Mouse (Mus musculus): ENCODE measurements around the gene Ppp1r2.
"Not testable (repeated sequence)": the region's sequence is repeated elsewhere in the genome, so short reads cannot be mapped to it uniquely, and the experiment has no call there.

Gene Ppp1r2

GRCm38 (mm10) chr16:31274674-31275460 lies at the start of gene Ppp1r2:
TSS of gene Ppp1r2 (minus strand) at chr16:31275277.
- in situ Hi-C loops (cut with MboI; ENCODE audit: low pct_unique_long_range_greater_than_20kb in 1 of 2, low sequenced_read_pairs in 2 of 2, unreplicated experiment in 1 of 2), result no loop called here

GRCm38 (mm10) chr16:31321501-31321900 lies 46.4 kb upstream of the Ppp1r2 start:
- in situ Hi-C loops (cut with MboI; ENCODE audit: low pct_unique_long_range_greater_than_20kb in 1 of 2, low sequenced_read_pairs in 2 of 2, unreplicated experiment in 1 of 2), result no loop called here

GRCm38 (mm10) chr16:31320954-31321353 lies 45.9 kb upstream of the Ppp1r2 start:
- in situ Hi-C loops (cut with MboI; ENCODE audit: low pct_unique_long_range_greater_than_20kb in 1 of 2, low sequenced_read_pairs in 2 of 2, unreplicated experiment in 1 of 2), result no loop called here

- in situ Hi-C loops (cut with MboI; ENCODE audit: low pct_unique_long_range_greater_than_20kb in 1 of 2, low sequenced_read_pairs in 2 of 2, unreplicated experiment in 1 of 2), result not testable (repeated sequence)
These were observed 44.6 kb upstream of the Ppp1r2 start for GRCm38 (mm10) chr16:31319723-31320122.

GRCm38 (mm10) chr16:31319316-31319715 lies 44.2 kb upstream of the Ppp1r2 start:
- in situ Hi-C loops (cut with MboI; ENCODE audit: low pct_unique_long_range_greater_than_20kb in 1 of 2, low sequenced_read_pairs in 2 of 2, unreplicated experiment in 1 of 2), result no loop called here

- in situ Hi-C loops (cut with MboI; ENCODE audit: low pct_unique_long_range_greater_than_20kb in 1 of 2, low sequenced_read_pairs in 2 of 2, unreplicated experiment in 1 of 2), result no loop called here
These were observed 43.3 kb upstream of the Ppp1r2 start for GRCm38 (mm10) chr16:31318418-31318817.

- in situ Hi-C loops (cut with MboI; ENCODE audit: low pct_unique_long_range_greater_than_20kb in 1 of 2, low sequenced_read_pairs in 2 of 2, unreplicated experiment in 1 of 2), result not testable (repeated sequence)
These were observed 41.4 kb upstream of the Ppp1r2 start for GRCm38 (mm10) chr16:31316246-31317143.

- in situ Hi-C loops (cut with MboI; ENCODE audit: low pct_unique_long_range_greater_than_20kb in 1 of 2, low sequenced_read_pairs in 2 of 2, unreplicated experiment in 1 of 2), result no loop called here
These were observed 40.2 kb upstream of the Ppp1r2 start for GRCm38 (mm10) chr16:31315294-31315693.

- in situ Hi-C loops (cut with MboI; ENCODE audit: low pct_unique_long_range_greater_than_20kb in 1 of 2, low sequenced_read_pairs in 2 of 2, unreplicated experiment in 1 of 2), result no loop called here
These were observed 39.6 kb upstream of the Ppp1r2 start, which contains the start of gene Apod for GRCm38 (mm10) chr16:31314497-31315233. TSS of gene Apod (minus strand) at chr16:31314808.

- in situ Hi-C loops (cut with MboI; ENCODE audit: low pct_unique_long_range_greater_than_20kb in 1 of 2, low sequenced_read_pairs in 2 of 2, unreplicated experiment in 1 of 2), result no loop called here
These were observed 38.5 kb upstream of the Ppp1r2 start for GRCm38 (mm10) chr16:31313611-31314010.

- in situ Hi-C loops (cut with MboI; ENCODE audit: low pct_unique_long_range_greater_than_20kb in 1 of 2, low sequenced_read_pairs in 2 of 2, unreplicated experiment in 1 of 2), result no loop called here
These were observed 37.2 kb upstream of the Ppp1r2 start for GRCm38 (mm10) chr16:31312296-31312695.

GRCm38 (mm10) chr16:31305199-31305919 lies 30.3 kb upstream of the Ppp1r2 start:
- in situ Hi-C loops (cut with MboI; ENCODE audit: low pct_unique_long_range_greater_than_20kb in 1 of 2, low sequenced_read_pairs in 2 of 2, unreplicated experiment in 1 of 2), result no loop called here

GRCm38 (mm10) chr16:31303276-31303675 lies 28.2 kb upstream of the Ppp1r2 start:
- in situ Hi-C loops (cut with MboI; ENCODE audit: low pct_unique_long_range_greater_than_20kb in 1 of 2, low sequenced_read_pairs in 2 of 2, unreplicated experiment in 1 of 2), result no loop called here

- in situ Hi-C loops (cut with MboI; ENCODE audit: low pct_unique_long_range_greater_than_20kb in 1 of 2, low sequenced_read_pairs in 2 of 2, unreplicated experiment in 1 of 2), result no loop called here
These were observed 25.9 kb upstream of the Ppp1r2 start for GRCm38 (mm10) chr16:31300883-31301532.

- in situ Hi-C loops (cut with MboI; ENCODE audit: low pct_unique_long_range_greater_than_20kb in 1 of 2, low sequenced_read_pairs in 2 of 2, unreplicated experiment in 1 of 2), result no loop called here
These were observed 25.4 kb upstream of the Ppp1r2 start for GRCm38 (mm10) chr16:31300467-31300866.

GRCm38 (mm10) chr16:31299960-31300353 lies 24.9 kb upstream of the Ppp1r2 start:
- in situ Hi-C loops (cut with MboI; ENCODE audit: low pct_unique_long_range_greater_than_20kb in 1 of 2, low sequenced_read_pairs in 2 of 2, unreplicated experiment in 1 of 2), result no loop called here

- in situ Hi-C loops (cut with MboI; ENCODE audit: low pct_unique_long_range_greater_than_20kb in 1 of 2, low sequenced_read_pairs in 2 of 2, unreplicated experiment in 1 of 2), result no loop called here
These were observed 24.3 kb upstream of the Ppp1r2 start for GRCm38 (mm10) chr16:31299164-31299959.

All from mouse embryonic stem cell (cell line).